Mouse (Mus musculus): ENCODE measurements around the gene Impdh1.
A peak's percentile ranks its signal among the peaks of the same experiment; 100 is the strongest.
"Not testable (repeated sequence)": the region's sequence is repeated elsewhere in the genome, so short reads cannot be mapped to it uniquely, and the experiment has no call there.

The Impdh1 gene

DNA sequence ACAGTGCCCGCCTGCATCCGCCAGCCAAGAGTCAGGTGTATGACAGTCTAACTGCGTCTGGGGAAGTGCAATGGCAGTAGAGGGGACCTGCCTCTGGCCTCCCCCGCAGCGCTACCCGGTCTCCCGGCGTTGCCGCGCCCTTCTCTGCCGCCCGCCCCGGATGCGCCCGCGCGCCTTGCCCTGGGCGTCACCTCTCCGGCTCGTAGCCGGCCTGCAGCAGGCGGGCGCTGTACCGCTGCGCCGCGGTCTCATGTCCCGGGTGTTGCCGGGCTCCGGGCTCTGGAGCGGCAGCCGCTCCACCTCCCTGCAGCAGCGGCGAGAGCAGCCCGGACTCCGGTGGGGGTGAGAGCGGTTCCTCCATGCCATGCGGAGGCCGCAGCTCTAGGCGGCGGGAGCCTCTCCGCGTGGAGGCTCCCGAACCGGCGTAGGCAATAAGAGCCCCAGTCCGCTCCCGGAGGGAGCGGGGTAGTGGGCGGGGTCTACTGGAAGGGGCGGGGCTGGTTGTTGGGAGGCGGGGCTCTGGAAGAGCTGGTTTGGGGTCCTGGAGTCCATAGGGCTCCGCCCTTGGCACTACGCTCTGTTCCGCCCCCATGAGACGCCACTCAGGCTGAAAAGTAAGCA lies at the start of gene Impdh1:
TSS of gene Impdh1 (minus strand) at position 484 of the 621 bp plus-strand sequence.
- DNase-seq: peak; percentile 59

GRCm38 (mm10) chr6:29264456-29264781 lies 48.3 kb upstream of the Impdh1 start:
- DNase-seq: no peak

DNA sequence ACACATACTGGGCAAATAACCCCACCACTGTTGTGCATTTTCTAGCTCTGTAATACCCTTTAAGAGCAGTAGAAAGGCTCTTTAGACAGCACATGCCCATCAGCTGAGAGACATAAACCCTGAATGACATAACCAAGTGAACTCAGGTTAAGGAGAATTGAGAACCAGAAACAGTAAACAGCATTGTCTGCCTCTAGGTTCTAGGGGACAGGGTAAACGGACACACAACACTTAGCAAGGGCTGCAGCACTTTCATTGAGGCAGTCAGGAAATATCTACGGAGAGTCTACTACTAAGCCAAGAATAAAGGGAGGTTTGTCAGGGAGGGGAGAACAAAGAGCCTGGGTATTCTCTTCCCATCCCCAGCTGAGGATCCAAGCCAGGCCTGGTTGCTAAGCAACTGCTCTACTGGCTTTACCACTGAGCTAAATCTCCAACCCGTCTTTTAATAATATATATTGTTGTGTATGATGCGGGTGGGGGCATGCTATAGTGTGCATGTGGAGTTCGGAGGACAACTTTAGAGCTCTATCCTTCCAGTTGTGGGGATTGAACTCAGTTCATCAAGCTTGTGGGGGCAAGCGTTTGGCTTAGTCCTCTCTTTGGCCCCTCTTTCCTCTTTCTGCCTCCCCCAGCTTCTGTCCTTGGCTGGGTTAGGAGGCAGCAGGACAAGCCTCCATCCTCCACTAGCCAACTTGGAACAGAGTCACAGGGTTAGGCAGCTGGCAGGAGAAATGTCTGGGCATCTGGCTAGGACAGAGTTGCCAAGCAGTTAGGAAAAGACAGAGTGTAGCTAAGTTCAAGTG lies 47.7 kb upstream of the Impdh1 start:
- peak; percentile 28 for DNase-seq

DNA sequence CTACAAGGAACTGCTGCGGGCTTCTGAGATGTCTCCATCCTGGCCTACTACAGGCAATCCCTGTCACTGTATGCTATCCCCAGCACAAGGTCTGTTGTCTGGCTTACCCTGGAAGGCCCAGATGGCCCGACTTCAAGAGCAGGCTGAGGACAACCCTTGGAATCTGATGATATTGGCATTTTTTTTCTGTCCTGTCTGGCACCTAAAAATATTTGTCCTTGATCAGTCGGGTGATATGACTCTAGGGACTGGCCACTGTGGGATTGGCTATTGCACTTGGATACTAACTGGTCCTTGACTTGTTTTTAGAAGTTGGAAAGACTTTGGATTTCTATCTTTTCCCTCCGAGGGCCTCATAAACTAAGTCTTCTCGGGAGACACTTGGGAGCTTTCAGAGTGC lies 45.7 kb upstream of the Impdh1 start:
- DNase-seq: no peak

- no peak for DNase-seq
Observed at GRCm38 (mm10) chr6:29259418-29259817, 43.3 kb upstream of the Impdh1 start.

- no peak for DNase-seq
Observed at GRCm38 (mm10) chr6:29247072-29247471, 30.9 kb upstream of the Impdh1 start.

DNA sequence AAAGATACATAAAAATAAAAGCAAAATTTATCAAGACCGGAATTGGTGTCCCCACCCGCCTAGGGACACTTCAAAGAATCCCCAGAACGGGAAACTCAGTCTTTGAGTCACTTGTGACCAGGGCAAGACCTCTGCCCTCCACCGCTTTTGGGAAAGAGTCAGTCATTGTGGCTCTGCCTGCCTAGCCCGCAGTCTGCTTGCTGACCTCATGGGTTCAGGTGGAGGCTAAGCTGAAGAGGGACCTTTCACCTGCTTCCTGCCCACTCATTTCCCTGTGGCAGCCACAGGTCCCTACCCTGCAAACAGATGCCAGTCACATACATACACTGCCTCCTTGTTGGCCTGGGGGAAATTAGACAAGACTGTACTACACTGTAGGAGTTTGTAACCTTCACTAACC lies 30.4 kb upstream of the Impdh1 start:
- DNase-seq: no peak

GRCm38 (mm10) chr6:29246183-29246582 lies 30.0 kb upstream of the Impdh1 start:
- no peak for DNase-seq

DNA sequence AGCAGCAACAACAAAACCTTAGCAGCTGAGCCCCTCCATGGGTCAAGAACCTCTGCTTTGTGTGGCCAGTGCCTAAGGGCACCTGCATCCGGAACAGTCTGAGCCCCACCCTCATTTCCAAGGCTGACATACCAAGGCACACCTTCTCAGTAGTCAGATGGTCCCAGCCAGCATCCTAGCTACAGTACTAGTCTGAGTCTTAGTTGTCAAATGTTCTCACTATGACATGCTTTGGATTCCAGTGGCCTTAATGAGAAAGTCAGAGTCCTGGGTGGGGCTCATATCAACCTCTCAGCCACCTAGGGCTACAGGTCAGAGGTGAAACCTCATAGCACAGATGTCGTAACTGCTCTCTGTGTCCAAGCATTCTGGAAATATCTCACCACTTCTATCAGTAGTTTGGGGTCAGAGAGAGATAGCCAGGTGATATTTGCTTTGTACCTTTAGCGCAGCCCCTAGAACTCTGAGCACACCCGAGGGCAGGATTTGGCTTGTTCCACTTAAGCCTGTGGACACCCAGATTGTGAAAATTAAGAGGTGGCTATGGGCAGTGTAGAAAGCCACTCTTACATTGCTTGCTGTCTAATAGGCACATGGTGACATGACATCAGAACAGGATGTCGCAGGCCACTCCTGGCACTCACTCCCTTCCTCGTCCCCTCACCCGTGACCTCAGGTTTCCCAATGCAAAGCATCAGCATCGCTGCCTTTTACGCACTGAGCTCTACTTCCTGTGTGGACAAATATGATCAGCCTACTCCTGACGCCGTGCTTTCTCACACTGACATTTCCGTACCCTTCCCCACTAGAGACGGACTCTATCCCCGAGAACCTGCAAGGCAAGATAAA lies 29.3 kb upstream of the Impdh1 start:
- no peak for DNase-seq

DNA sequence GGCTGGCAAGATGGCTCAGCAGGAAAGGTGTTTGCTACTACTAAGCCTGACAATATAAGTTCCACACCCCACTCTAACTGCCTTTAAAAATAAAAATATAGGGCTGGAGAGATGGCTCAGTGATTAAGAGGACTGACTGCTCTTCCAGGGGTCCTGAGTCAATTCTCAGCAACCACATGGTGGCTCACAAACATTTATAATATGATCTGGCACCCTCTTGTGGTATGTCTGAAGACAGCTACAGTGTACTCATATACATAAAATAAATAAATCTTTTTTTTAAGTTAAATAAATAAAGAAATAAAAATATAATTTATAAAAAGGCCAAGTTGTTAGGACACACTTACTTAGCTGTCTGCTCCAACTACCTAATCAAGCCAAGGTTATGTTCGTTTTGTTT lies 26.1 kb upstream of the Impdh1 start:
- DNase-seq: no peak

- DNase-seq: no peak
Observed at GRCm38 (mm10) chr6:29241697-29242096, 25.5 kb upstream of the Impdh1 start.

- no peak for DNase-seq
Observed at GRCm38 (mm10) chr6:29240806-29241205, 24.6 kb upstream of the Impdh1 start.

DNA sequence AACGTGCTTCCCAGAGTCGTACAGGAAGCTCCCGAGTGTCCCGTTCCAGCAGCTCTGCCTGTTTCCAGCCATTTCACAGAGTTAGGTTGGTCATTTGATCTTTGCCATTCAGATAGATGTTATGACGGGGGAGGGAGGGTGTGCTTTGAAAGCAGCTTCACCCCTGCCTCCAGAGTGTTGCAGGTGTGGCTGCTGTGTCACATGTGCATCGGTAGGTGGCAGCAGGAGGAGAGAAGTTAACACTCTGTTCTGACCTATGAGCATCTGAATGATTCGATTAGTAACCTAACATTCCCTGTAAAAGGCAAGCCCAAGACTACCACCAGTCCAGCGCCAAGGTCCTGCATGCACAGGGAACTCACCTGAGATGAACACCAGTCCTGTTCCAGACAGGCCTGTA lies 18.1 kb upstream of the Impdh1 start:
- DNase-seq: no peak

GRCm38 (mm10) chr6:29233710-29234109 lies 17.5 kb upstream of the Impdh1 start:
- DNase-seq: no peak

DNA sequence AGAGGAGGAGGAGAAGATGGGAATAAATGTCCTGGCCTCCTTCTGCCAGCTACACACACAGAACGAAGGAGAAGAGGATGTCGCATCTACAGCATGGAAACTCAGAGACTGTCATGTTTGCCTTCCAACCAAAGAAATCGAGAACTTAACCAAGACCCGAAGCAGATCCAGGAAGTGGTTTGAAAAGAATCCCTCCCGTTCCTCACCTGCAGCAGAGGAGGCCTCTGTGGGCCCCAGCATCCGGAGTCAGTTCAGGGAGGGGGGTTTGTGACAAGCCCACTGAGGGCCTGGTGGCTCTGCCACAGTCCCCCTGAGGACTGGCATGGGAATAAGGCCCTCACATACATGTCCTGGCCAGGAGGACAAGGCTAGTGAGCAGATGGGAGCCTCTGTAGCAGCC lies 16.2 kb upstream of the Impdh1 start:
- DNase-seq: no peak

- no peak for DNase-seq
Observed at GRCm38 (mm10) chr6:29231799-29232198, 15.6 kb upstream of the Impdh1 start.

DNA sequence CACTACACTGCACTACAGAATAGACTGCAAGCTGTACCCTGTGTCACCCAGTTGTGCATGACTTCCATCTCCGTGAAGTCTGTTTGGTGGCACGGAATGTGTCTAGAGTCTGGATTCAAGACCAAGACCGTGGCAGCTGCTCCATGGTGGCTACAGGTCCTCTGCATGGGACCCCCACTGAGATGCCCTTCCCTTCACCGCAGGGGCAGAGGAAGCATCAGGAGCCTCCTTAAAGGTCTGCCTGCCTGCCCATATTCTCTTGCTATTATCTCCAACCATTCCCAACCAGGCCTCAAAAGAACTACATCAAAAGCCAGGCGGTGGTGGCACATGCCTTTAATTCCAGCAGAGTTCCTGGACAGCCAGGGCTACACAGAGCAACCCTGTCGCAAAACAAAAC lies 14.2 kb upstream of the Impdh1 start:
- DNase-seq: no peak

DNA sequence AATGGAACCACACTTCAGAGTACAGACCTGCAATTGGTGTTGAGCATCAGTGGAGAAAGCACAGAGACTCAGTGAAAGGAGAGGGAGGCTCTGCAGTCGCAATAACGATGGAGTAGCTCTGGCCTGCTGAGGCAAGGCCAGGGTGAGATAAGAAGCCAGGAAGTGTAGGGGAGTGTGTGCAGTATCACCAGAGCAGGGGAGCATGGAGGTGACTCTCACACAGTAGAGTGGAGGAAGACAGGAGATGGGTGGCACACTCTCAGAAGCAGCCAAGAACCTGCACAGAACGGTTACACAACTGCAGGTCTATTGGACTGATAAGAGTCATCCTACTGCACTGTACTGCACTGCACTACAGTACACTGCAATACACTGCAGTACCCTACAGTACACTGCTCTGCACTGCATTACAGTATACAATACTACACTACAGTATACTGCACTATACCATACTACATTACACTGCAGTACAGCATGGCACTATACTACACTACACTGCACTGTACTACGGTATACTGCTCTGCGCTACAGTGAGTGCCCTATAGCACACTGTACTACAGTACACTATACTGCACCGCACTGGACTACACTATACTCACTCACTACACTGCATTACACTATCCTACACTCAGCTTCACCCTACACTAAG lies 13.2 kb upstream of the Impdh1 start:
- no peak for DNase-seq

- DNase-seq: not testable (repeated sequence)
Observed at GRCm38 (mm10) chr6:29217717-29218116, 1.6 kb upstream of the Impdh1 start.

GRCm38 (mm10) chr6:29215181-29215580 lies 983 bp downstream of the Impdh1 start:
- DNase-seq: no peak

DNA sequence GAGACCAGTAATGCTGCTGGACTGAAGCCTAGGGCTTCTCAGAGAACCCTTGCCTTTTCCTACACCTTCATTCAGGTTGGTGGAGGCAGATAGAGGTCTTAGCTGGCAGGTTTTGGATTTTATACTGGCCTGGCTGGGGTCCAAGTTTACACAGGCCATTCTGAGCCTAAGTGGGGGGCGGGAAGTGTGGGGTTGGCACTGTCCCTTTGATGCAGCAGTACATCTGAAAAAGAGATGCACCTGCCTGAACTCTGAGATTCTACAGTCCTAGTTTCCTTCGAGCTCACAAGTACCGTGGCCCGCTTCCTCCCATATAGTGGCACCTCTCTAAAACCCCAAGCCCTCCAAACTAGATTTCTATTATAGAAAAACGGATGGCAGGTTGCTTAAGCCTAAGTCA lies 1.4 kb downstream of the Impdh1 start:
- no peak for DNase-seq

DNA sequence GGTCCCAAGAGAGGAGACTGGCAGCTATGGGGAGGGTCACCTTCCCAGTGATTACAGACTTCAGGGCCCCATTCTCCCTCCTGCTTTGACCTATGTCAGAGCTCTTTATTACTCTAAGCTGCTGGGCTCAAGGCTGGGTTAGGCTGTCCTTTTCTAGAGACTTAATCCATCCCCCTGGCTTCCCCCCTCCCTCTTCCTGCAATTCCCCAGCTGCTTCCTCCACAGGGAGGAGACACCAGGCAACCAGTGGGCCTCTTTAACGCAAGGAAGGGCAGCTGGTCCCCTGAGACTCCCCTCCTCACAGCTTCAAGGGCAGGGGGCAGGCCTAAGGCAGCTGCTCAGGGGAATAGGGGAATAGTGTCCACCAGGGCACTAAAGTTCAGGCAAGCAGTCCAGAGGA lies 1.9 kb downstream of the Impdh1 start:
- DNase-seq: no peak

GRCm38 (mm10) chr6:29213436-29213835 lies 2.7 kb downstream of the Impdh1 start:
- DNase-seq: no peak

Data from right cerebral cortex, postnatal 25 days (tissue).